Mouse (Mus musculus) urinary bladder, postnatal 25 days (tissue): ENCODE measurements at regions not wholly inside any gene's neighbourhood (a gene's known extent, or its start where the extent isn't known, plus 50 kb on each side); places are given as distances from the start of the nearest gene placed in this dataset.

Source experiments
- DNase-seq: peaks from one replicate; pipeline ENCODE4 v3.0.0; 2022; ENCODE audit warnings: low spot score

DNA sequence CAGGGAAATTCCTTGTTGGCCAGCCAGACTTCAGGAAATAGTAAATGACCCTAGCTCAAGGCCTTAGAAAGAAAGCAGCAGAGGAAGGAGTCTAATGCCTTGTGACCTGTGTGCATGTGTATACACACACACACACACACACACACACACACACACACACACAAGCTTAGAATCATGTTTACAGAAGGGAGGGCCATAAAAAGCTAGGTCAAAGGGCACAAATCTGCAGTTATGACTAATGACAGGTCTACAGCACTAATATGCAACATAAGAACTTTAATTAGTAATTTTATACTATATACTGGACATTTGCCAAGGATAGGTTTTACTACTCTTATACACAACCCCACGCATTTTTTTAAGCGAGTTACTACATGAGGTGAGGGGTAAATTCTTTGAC lies 149.4 kb downstream of the Nr2f2 start:
- no peak for DNase-seq

DNA sequence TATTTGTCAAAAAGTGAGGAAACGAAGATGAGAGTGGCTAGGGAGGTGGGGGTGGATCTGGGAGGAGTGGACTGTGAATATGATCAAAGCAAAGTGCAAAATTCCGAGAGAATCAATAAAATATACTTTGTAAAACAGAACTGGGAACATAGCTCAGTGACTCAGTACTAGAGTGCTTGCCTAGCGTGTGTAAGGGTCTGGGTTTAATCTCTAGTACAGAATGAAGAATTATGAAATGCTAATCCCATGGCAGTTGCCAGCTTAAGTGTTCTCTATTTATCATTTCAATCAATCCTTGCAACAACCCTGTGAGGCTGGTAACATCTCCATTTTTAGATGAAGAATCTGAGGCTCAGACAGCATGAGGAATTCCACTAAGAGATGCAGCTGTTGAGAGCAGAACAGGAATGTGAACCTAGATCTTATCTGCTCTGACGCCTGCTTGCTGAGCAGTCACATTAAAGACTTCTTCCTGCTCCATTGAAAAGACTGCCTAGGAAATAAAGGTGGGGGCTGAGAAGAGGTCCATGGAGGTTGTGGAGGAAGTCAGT lies 152.5 kb downstream of the Nr2f2 start:
- no peak for DNase-seq

DNA sequence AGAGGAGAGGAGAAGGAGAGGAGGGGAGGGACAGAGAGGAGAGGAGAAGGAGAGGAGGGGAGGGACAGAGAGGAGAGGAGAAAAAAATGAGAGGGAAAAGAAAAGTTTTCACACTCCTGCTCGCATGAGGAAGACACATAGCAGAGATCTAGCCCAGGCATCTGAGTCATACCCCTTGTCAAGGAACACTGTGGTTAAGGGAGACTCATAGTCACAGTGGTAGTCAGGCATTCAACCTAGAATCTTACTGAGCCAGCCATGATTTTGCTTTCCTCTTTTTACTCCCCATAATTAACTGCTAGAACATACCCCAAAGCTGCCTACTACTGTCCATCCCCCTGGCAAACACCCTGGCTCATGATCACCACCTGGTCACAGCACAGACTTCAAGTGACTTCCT lies 160.6 kb downstream of the Nr2f2 start:
- DNase-seq: no peak

DNA sequence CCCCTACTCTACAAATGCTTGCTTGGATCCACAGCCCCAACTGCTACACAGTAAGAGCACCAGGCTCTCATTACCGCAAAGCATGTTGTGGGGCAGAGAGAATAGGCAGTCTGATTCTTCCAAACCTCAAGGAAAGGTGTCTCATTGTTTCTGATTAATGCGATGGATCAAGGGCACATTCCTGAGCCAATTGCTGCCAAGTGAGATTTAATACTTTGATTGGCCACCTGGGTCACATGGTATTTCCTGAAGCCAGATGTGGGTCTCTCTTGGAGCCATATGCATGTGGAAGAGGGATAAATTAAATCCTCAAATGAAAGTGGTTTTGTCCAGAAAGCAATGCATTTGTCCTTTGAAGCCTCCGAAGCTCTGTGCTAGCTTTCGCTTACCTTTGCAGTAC lies 166.3 kb downstream of the Nr2f2 start:
- no peak for DNase-seq

DNA sequence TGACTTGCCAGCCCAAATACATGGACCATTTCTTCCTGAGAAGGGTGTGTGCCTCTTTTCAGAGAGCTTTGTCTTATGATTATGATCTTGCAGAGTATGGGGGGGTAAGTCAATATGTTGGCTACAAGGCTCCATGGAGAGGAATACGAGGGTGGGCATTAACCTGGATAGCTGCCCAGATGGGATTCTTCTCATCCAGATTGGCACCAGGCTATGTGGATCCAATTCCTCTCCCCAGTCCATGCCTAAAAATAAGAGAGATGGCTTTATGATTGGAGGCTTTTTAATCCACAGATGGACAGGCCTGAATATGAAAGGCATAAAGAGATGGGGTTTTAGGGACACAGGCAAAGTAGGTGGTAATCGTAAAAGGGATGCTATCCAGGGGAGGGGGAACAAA lies 187.6 kb downstream of the Nr2f2 start:
- no peak for DNase-seq

DNA sequence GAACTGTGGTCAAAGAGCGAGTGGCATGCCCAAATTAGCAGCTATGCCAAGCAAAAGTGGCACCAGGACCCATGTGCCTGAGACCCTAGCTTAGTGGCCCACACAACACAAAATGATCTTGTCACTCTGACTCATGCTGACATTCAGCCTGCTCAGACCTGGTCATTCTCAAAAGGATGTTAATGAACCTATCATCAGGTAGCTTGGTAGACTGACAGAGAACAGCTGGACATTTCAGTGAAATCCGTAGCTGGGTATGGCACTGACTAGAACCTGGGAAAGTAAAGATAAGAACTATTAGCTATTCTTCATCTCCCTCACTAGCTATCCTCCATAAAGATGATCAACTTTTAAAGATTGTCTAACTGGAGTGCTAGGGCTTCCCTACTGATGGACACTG lies 188.5 kb downstream of the Nr2f2 start:
- no peak for DNase-seq

DNA sequence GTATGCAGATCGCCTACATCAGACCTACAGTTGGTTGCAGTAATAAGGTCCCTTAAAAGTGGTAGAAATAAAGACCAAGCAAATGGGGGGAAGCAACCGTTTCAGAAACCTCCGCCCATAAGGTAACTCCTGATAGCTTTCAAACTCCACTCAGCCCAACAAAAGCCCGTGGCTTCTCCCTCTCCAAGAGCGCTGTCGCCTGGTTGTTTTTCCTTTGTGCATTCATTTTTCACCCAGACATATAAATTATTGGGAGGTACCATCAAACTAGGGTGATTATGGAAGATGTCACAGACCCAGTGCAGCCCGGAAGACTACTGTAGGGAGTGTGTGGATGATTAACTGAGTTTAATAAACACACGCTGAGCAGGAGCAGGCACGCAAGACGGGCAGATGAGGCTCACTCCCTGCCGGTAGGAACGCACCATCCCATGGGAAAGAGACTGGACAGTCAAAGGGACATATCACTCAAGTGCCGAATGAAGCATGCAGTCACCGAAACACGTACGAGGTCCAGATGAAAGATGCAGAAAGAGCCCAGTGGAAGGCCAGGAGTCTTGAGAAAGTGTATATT lies 189.8 kb downstream of the Nr2f2 start:
- no peak for DNase-seq

DNA sequence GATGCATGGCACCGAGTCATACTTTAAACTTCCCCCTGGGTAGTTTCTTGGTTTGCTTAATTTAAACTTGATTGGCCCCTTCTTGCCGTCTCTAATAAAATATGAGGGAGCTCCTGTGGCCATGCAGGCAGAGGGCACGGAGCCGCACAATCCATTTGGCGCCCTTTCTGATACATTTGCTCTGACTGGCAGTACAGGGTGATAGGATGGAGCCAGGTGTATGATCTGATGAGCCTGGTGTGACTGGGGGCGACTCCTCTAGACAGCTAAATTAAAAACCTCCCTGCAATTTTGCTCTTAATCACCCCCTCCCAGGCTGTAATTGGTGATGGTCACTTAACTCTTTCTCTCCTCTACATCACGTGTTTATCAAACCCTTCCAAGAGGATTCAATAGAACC lies 190.4 kb downstream of the Nr2f2 start:
- no peak for DNase-seq

DNA sequence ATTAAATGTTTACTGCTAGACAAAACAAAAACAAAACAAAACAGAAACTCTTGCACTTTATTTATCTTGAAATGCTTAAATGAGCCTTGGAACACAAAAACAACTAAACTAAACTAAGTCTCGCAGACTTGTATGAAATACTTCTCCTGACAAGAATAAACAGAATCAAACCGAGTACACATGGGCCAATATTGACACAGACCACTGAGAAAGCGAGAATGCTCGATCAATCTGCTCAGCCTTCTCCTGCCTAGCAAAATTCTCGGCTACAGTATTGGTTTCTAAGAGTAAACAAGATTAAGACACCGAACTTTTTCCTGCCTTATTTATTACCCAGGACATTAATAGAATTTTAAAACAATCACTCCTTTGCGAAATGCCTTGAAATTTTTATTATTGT lies 194.1 kb downstream of the Nr2f2 start:
- no peak for DNase-seq

DNA sequence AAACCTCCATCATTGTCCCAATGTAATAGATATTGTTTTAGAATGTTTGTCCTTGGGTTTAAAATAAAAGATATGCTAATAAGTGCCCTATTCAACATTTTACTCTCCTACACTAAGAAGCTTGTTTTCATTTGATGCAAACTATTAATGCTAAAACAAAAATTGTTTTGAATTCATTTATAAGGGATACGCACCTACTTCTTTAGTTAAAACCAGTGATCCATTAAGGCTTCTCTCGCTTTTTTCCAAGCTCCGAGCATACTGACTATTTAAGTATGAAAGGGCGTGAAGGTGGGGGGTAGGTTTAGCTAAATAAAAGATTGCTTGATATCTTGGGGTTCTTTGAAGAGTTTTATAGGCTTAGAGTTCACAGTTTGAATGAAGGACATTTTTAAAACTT lies 195.1 kb downstream of the Nr2f2 start:
- no peak for DNase-seq

DNA sequence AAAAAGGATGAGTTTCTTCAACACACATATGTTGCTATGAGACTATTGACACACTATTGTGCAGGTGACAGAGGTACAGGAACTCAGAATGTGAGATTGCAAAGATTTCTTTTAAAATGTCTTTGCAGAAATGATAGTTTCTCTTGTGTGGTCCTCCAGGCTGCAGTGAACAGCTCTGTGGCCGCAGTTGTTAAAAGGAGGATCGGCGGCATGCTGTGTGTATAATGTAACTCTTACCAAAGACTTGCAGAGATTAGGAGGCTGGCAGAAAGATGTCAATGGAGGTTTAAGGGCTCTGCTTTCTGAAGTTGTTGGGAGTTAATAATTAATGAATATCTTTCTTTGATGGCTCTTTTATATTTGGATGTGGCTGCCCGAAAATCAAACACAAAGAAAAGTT lies 198.5 kb downstream of the Nr2f2 start:
- DNase-seq: no peak

DNA sequence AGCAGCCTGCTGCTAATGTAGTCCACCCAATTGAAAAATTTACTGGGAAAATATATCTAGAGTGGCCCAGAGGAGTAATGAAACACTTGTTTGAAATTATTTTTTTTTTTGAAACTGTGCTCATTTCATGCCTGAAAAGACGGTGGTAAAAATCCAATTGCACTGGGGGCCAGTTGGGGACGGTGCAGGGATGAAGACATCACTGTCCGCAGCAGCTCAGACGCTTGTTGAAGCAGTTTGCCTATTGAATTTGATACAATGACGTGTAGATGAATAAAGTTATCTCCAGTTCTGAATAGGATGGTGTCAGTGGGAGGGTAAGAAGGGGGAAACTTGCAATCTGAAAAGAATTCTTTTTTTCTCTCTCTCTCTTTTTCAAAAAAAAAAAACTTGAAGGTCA lies 200.5 kb downstream of the Nr2f2 start:
- DNase-seq: no peak

DNA sequence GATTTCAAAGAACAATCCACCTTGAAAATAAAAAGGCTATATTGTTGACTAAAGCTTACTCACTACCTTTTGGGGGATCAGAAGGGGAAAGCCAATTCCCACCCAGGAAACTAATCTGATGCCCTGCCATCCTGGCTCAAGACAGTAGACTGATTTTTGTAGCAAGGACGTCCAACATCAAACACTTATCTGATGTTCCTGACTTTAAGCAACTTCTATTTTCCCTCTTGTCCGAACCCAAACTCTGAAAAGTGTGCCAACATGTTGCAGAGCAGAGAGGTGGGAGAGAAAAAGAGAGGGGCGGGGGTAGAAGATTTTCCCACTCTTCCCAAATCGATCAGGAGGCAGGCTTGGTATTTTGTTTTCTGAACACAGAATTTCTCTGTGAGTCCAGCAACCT lies 201.0 kb downstream of the Nr2f2 start:
- DNase-seq: no peak

DNA sequence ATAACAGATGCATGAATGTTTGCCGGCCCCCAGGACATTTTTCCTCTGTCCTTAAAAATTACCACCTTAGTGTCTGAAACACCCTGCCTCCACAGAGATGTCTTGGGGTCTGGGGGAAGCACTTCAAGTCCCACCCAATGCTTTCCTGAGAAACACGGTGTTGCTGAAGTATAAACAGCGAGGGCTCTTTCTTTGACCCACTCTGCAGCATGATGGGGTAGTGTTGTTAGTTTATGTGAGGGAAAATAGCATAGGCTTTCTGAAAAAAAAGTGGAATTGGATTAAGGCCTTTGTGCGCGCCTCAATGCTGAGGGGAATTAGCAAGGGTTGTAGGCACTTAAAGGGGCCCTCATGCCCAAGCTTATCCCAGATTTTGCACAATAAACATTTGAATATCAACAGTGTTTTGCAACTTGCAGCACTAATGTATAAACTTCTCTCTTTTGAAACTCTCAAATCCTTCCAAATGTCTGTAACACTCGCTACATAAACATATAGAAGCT lies 201.8 kb downstream of the Nr2f2 start:
- DNase-seq: no peak

DNA sequence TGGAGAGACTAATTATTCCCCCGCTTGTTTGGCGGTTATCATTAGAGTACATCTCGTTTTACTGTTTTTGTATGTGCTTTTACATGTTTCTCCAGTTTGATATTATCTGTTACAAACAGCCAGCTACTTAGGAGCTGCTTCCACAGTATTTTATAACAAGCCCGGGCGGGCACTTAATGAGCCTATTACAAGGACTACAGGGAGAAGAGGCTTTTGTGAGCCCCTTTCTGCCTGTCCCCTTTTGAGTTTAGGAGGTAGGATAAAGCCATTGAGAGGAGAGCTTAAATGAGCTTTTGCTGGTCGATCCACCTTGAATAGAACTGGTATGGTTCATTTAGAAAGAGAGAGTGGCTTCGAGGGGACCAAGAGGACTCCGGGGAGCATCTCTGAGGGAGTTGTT lies 208.0 kb downstream of the Nr2f2 start:
- DNase-seq: no peak

DNA sequence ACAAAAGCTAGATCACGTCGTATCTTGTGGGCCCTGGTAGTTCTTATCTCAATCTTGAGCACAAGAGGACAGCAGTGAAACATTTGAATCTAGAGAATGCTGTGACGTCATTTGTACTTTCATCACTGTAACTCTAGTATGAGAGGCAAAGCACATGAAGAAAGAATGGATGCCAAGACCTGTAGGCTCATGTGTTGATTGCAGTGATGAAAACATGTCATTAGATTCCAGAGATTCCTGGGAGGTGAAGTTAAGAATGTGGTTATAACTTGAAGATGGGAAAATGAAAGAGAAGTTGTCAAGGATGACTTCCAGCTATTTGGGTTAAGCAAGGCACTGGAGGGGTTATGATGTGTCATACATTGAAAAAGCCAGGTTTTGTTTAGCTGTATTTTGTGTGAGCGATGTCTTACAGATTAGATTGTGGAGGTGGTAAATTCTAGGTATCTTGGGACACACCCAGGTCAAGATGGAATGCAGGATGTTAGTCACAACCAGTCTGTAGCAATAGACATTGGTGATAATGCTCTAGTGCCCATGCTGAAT lies 221.7 kb downstream of the Nr2f2 start:
- DNase-seq: no peak

DNA sequence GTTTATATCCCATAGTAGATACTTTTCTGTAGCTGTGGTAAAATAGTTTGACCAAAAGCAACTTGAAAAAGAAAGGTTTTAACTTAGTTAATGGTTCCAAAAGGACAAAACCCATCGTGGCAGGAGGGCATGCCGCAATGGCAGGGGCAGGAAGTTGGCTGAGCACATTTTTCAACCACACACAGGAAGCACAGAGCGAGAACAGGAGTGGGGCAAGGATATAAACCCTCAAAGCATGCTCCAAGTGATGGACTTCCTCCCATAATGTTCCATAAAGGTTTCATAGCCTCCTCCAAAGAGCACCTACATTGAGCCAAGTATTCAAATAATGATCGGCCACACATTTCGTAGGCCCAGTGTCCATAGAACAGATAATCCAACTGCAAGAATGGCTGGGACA lies 229.7 kb downstream of the Nr2f2 start:
- no peak for DNase-seq

DNA sequence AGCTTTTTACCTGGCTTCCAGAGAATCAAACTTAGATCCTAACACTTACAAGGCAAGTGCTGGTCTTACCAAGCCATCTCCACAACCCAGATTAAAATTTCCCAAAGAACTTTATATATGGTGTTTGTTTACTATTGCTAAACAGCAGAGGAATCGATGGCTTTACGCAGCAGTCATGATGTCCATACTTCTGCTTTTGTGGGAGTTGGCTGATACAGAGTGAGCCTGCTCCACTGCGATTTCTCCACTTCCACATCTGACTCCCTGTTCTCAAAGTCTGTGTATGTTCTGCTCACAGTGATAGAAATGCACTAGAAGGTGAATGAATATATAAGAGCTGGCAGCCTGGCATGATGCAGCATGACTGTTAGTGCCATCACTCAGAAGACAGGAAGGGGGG lies 231.1 kb downstream of the Nr2f2 start:
- no peak for DNase-seq

DNA sequence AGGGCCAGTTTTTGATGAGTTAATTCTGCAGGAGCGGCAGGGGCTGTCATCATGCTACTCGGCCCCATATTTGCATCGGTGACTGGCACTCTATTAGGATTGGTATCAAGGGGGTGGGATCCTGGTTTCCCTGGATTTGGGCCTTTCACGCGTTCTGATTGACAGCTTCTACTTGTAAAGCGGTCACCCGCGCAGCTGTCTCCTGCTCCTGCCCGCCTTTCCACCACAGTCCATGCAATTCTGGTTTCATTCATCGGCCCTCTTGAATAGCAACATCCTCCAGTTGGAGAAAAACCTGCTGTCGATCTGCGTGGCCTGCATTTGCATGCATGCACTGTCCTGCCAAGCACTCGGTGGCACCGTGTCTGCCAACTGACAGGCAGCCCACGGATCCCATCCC lies 236.6 kb downstream of the Nr2f2 start:
- DNase-seq: no peak

DNA sequence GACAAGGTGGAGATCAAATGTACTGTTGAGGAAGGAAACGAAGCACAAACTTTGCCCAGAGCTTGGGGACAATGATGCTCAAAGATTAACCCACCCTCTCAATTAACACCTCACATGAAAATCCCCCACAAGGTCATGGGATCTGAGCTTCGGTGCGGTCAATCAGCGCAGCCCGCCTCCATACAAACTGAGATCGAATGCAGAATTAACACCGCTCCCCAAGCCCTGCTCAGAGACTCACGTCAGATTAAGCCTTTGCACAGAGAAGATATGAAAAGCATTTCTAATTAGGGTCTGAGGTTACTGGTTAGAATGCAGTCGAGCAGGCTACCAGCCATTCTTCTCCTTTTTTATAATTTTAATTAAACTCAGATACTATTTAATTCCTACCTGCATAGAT lies 243.7 kb downstream of the Nr2f2 start:
- no peak for DNase-seq

DNA sequence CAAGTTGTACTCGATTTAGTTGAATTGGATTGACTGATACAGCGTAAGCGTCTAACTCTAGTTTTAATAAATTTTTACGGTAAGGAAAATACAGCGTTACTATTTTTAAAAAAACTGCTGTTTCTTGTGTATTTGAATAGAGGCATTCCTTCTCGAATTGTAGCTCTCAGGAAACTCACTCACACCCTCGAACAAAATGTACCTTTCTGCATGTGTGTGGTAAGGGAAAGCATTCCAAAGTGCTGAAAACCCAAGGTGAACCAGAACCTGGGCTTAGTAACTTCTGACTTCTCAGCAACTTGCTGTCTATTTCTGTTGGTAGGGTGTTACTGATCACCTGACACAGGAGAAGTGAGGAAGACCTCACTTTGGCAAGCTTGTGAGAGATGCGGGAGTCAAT lies 247.0 kb downstream of the Nr2f2 start:
- no peak for DNase-seq

DNA sequence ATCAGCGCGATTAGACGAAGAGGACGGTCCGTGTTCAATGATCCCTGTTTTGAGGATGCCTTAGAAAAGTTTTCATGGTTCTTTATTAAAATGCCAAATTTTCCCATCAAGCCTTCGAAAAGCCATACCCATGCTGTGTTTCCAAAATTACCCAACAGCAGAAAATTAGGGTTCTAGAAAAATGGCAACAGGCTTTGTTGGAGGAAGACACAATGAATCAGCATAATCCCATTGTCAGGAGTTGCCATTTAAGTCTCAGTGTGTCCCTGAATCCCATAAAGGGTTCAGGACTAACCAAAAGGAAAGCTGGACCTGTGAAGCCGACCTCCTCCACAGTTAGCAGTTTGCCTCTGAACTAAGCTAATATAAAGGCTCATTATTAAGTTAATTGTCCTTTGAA lies 247.6 kb downstream of the Nr2f2 start:
- DNase-seq: no peak

DNA sequence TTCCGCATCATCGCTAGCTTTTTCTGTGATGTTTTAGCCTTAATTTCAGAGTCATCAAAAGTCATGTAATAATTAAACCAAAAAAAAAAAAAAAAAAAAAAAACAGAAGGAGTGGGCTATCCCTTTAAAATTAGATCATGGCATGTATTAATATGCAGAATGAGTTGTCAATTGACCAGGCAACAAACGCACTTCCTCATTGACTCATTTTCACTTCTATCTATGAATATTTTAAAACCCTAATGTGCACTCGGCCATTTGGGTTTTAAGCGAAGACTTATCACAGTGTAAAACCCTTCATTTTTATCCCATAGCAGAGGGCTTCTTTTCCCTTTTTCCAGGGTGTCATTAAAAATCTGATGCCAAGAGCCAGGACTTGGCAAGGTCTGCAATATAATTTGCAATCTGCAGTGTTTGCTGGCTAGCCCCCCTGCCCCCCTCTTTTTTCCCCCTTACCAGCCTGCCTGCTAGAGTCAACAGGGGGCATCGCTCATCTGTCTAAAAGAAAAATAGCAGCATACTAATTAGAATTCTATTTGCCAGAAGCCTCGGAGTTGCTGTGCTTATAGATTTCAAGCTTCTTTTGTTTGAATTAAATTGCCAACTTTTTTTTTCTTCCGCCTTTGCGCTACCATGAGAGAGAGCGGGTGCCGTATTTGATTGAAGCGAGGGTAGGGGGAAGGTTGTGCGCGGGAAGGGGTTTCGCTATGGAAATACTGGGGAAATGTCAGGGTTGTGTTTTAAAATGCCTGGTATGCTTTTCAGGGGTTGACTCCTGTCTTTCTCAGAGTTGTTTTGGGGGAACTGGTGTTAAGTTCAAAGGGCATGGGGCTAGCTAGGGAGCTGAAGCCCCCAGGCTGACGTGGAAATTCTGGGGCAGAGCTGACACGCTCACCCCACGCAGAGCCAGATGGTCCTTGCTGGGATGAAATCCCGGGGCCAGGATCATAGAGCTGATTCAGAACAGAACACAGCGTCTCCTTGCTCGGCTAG lies 248.3 kb downstream of the Nr2f2 start:
- DNase-seq: no peak
